Mouse (Mus musculus): ENCODE measurements around the gene Idua. TPM values are rescaled to one million over a fixed set of nuclear protein-coding genes. Genes with fewer than 3 reads are reported as not detected.

Idua gene
- polyA plus RNA-seq, 1 experiment: 4.3 TPM

DNA sequence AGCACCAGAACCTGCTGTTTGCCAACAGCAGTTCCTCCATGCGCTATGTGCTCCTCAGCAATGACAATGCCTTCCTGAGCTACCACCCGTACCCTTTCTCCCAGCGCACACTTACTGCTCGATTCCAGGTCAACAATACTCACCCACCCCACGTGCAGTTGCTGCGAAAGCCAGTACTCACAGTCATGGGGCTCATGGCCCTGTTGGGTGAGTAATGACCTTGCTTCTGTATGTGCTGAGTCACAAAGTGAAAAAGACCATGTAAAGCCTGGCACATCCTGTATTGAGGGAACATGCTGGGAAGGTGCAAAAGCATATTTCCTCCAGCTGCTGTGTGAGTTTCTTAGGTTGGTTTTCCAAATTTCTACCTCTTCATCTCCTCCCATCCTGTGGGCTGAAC is 20.7 kb downstream of the Idua start:
- H3ac ChIP-seq (ENCODE audit: control insufficient read depth, insufficient read length): no peak overlapping the region
- TF ChIP-seq TCF12 (IDR thresholded peaks at IDR 0.05; ENCODE audit: insufficient read depth, poor library complexity, severe bottlenecking) (no peak), SRF (IDR thresholded peaks at IDR 0.05; ENCODE audit: control insufficient read depth, insufficient read length, low read depth) (no peak), CEBPB (IDR thresholded peaks at IDR 0.05; ENCODE audit: insufficient read depth, poor library complexity, severe bottlenecking) (no peak), E2F4 (IDR thresholded peaks at IDR 0.05; ENCODE audit: insufficient read depth) (no peak), USF1 (IDR thresholded peaks at IDR 0.05; ENCODE audit: low read depth) (no peak), MYOG (IDR thresholded peaks at IDR 0.05; ENCODE audit: control insufficient read depth in 1 of 3, insufficient read depth in 1 of 3, insufficient read length in 2 of 3, low read depth in 2 of 3) (no peak), MAX (IDR thresholded peaks at IDR 0.05; ENCODE audit: low read depth) (no peak), POLR2AphosphoS2 (IDR thresholded peaks at IDR 0.05; ENCODE audit: insufficient read length, low read depth) (no peak), MYOD1 (IDR thresholded peaks at IDR 0.05; ENCODE audit: control insufficient read depth in 1 of 3, insufficient read length in 2 of 3, low read depth in 2 of 3) (no peak), POLR2A (IDR thresholded peaks at IDR 0.05; ENCODE audit: insufficient read length, low read depth) (no peak), TCF3 (IDR thresholded peaks at IDR 0.05; ENCODE audit: insufficient read length, low read depth) (no peak), REST (IDR thresholded peaks at IDR 0.05; ENCODE audit: insufficient read depth, insufficient read length) (no peak)
- no peaks in the 10 kb centered on the region for H3K79me2 ChIP-seq (ENCODE audit: control insufficient read depth, insufficient read depth)
- H3K4me3 ChIP-seq: no peak overlapping the region
- H3K27me3 ChIP-seq (ENCODE audit: control insufficient read depth, insufficient read depth, insufficient read length): no peaks in the 10 kb centered on the region
- H3K36me3 ChIP-seq (ENCODE audit: control insufficient read depth, insufficient read depth): no peaks in the 10 kb centered on the region
- H3K4me2 ChIP-seq (ENCODE audit: low read depth): no peak overlapping the region

GRCm38 (mm10) chr5:108689091-108689490 is 29.0 kb downstream of the Idua start:
- no peak for TF ChIP-seq POLR2AphosphoS2 (IDR thresholded peaks at IDR 0.05; ENCODE audit: insufficient read length, low read depth)
- no peak for TF ChIP-seq REST (IDR thresholded peaks at IDR 0.05; ENCODE audit: insufficient read depth, insufficient read length)
- TF ChIP-seq MYOG (IDR thresholded peaks at IDR 0.05; ENCODE audit: control insufficient read depth in 1 of 3, insufficient read depth in 1 of 3, insufficient read length in 2 of 3, low read depth in 2 of 3): no peak
- TF ChIP-seq TCF12 (IDR thresholded peaks at IDR 0.05; ENCODE audit: insufficient read depth, poor library complexity, severe bottlenecking): no peak
- TF ChIP-seq SRF (IDR thresholded peaks at IDR 0.05; ENCODE audit: control insufficient read depth, insufficient read length, low read depth): no peak
- no peak for TF ChIP-seq E2F4 (IDR thresholded peaks at IDR 0.05; ENCODE audit: insufficient read depth)
- TF ChIP-seq POLR2A (IDR thresholded peaks at IDR 0.05; ENCODE audit: insufficient read length, low read depth): no peak
- no peak for TF ChIP-seq MAX (IDR thresholded peaks at IDR 0.05; ENCODE audit: low read depth)
- TF ChIP-seq USF1 (IDR thresholded peaks at IDR 0.05; ENCODE audit: low read depth): no peak
- no peak for TF ChIP-seq MYOD1 (IDR thresholded peaks at IDR 0.05; ENCODE audit: control insufficient read depth in 1 of 3, insufficient read length in 2 of 3, low read depth in 2 of 3)
- no peak for TF ChIP-seq CEBPB (IDR thresholded peaks at IDR 0.05; ENCODE audit: insufficient read depth, poor library complexity, severe bottlenecking)
- no peak for TF ChIP-seq TCF3 (IDR thresholded peaks at IDR 0.05; ENCODE audit: insufficient read length, low read depth)
- Histone ChIP-seq H3K4me3 (no peak overlapping the region), H3K4me2 (ENCODE audit: low read depth) (no peak overlapping the region), H3K79me2 (ENCODE audit: control insufficient read depth, insufficient read depth) (no peaks in the 10 kb centered on the region), H3ac (ENCODE audit: control insufficient read depth, insufficient read length) (no peak overlapping the region), H3K36me3 (ENCODE audit: control insufficient read depth, insufficient read depth) (no peaks in the 10 kb centered on the region), H3K27me3 (ENCODE audit: control insufficient read depth, insufficient read depth, insufficient read length) (no peaks in the 10 kb centered on the region)

GRCm38 (mm10) chr5:108691152-108691551 is 31.0 kb downstream of the Idua start:
- Histone ChIP-seq H3K36me3 (ENCODE audit: control insufficient read depth, insufficient read depth) (no peaks in the 10 kb centered on the region), H3ac (ENCODE audit: control insufficient read depth, insufficient read length) (no peak overlapping the region), H3K4me2 (ENCODE audit: low read depth) (no peak overlapping the region), H3K27me3 (ENCODE audit: control insufficient read depth, insufficient read depth, insufficient read length) (no peaks in the 10 kb centered on the region), H3K79me2 (ENCODE audit: control insufficient read depth, insufficient read depth) (no peaks in the 10 kb centered on the region), H3K4me3 (no peak overlapping the region)
- TF ChIP-seq E2F4 (IDR thresholded peaks at IDR 0.05; ENCODE audit: insufficient read depth) (no peak), SRF (IDR thresholded peaks at IDR 0.05; ENCODE audit: control insufficient read depth, insufficient read length, low read depth) (no peak), POLR2AphosphoS2 (IDR thresholded peaks at IDR 0.05; ENCODE audit: insufficient read length, low read depth) (no peak), REST (IDR thresholded peaks at IDR 0.05; ENCODE audit: insufficient read depth, insufficient read length) (no peak), MYOG (IDR thresholded peaks at IDR 0.05; ENCODE audit: control insufficient read depth in 1 of 3, insufficient read depth in 1 of 3, insufficient read length in 2 of 3, low read depth in 2 of 3) (no peak), USF1 (IDR thresholded peaks at IDR 0.05; ENCODE audit: low read depth) (no peak), TCF12 (IDR thresholded peaks at IDR 0.05; ENCODE audit: insufficient read depth, poor library complexity, severe bottlenecking) (no peak), MAX (IDR thresholded peaks at IDR 0.05; ENCODE audit: low read depth) (no peak), MYOD1 (IDR thresholded peaks at IDR 0.05; ENCODE audit: control insufficient read depth in 1 of 3, insufficient read length in 2 of 3, low read depth in 2 of 3) (no peak)

DNA sequence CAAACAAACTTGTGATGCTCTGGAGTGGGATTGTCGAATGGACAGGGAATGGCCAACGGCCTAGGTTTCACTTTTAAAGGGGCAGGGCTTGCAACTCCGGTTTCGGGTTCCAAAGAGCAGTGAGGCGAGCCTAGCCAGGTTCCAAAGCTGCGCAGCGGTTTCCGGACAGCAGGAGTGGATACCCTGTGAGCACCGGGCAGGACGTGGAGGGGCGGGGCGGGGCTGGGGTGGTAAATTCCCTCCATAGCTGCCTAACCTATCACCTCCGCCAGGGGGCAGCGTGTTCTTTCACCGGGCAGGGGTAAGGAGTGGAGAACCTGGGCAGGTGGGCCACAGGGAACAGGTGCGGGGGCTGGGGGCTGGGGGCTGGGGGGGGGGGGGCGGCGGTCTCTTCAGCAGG is 32.1 kb downstream of the Idua start, which contains the start of gene Fgfrl1:
Gene Fgfrl1 (plus strand): TSS at position 112 of the 400 bp plus-strand sequence.
- peak within 1 kb of the TSS; percentile 88 for H3K4me2 ChIP-seq (ENCODE audit: low read depth)
- H3K36me3 ChIP-seq (ENCODE audit: control insufficient read depth, insufficient read depth): no peaks in the 10 kb centered on the region
- no peaks in the 10 kb centered on the region for H3K79me2 ChIP-seq (ENCODE audit: control insufficient read depth, insufficient read depth)
- H3K27me3 ChIP-seq (ENCODE audit: control insufficient read depth, insufficient read depth, insufficient read length): no peaks in the 10 kb centered on the region
- H3ac ChIP-seq (ENCODE audit: control insufficient read depth, insufficient read length): no peak within 1 kb of the TSS
- TF ChIP-seq USF1 (IDR thresholded peaks at IDR 0.05; ENCODE audit: low read depth) (no peak), POLR2A (IDR thresholded peaks at IDR 0.05; ENCODE audit: insufficient read length, low read depth) (no peak), TCF3 (IDR thresholded peaks at IDR 0.05; ENCODE audit: insufficient read length, low read depth) (no peak), CEBPB (IDR thresholded peaks at IDR 0.05; ENCODE audit: insufficient read depth, poor library complexity, severe bottlenecking) (no peak), MYOG (IDR thresholded peaks at IDR 0.05; ENCODE audit: control insufficient read depth in 1 of 3, insufficient read depth in 1 of 3, insufficient read length in 2 of 3, low read depth in 2 of 3) (no peak), MAX (IDR thresholded peaks at IDR 0.05; ENCODE audit: low read depth) (no peak), MYOD1 (IDR thresholded peaks at IDR 0.05; ENCODE audit: control insufficient read depth in 1 of 3, insufficient read length in 2 of 3, low read depth in 2 of 3) (peak in 1 of 3 experiments; percentile 8), REST (IDR thresholded peaks at IDR 0.05; ENCODE audit: insufficient read depth, insufficient read length) (no peak)
- peak within 1 kb of the TSS; percentile 28 for H3K4me3 ChIP-seq

All from myocyte (in vitro differentiated cells).